Mouse (Mus musculus) thymus, postnatal 10 days (tissue): Measurements from ENCODE around the gene Slc1a2.

Experiments
- DNase-seq, 2 experiments: peaks; one replicate each; pipeline ENCODE4 v3.0.0; 2021; ENCODE audit warnings: low spot score in 2 of 2

The Slc1a2 gene

DNA sequence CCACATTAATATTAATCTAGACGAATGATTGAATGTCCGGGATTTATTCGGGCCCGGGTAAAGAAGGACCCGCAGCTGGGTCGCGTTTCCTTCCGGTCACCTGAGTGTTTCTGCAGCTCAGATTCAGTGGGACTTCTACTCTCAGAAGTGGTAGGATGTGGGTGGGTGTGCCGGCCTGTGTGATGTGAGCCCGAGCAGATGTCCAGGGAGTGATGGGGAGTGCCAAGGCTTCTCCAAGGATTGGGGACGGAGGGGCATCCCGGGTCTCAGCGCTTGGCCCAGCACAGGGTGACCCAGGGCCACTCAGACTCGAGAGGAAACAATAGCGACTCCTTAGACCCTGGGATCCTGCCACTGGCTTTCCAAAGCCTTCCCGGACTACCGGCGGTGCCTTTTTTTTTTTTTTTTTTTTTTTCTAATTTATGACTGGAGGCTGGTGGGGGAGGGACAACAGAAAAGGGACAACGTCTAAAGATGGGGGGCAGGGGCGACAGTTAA lies at the start of gene Slc1a2:
Slc1a2 (plus strand) TSS at position 497 of the 498 bp plus-strand sequence.
- no peak for DNase-seq

DNA sequence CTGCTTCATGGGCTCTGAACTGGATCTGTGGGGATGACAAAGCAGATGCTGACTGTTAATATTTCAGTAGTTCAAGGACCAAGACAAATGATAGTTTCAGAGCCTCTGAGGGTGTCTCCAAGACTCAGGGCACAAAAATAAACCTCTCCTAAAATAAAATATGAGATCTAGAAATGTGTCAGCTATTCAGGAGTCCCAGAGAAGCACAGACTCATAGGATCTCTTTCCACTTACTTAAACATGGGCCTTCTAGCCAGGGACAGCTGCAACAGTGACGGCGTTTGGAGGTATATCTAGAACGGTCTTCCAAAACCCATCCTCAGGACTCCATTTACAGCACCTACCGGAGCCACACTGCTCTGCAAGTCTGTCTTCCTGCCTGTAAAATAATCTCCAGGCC lies 48.0 kb upstream of the Slc1a2 start:
- DNase-seq: no peak

DNA sequence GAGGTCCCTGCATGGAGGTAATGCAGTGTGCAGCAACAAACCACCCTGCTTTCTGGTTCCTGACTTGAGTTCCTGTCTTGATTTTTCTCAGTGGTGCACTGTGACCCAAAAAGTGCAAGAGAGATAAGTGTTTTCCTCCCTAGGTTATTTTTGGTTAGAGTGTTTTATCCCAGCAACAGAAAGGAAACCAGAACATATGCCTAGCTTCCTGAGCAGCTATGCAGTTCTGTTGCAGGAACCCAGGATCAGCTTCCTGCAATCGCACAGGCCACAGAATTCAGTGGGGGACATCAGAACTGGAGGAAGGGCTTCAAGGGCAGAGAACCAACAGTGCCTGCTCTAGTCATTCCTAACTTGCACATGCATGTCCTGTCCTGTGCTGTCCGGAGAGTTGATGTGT lies 41.8 kb upstream of the Slc1a2 start:
- DNase-seq: no peak

DNA sequence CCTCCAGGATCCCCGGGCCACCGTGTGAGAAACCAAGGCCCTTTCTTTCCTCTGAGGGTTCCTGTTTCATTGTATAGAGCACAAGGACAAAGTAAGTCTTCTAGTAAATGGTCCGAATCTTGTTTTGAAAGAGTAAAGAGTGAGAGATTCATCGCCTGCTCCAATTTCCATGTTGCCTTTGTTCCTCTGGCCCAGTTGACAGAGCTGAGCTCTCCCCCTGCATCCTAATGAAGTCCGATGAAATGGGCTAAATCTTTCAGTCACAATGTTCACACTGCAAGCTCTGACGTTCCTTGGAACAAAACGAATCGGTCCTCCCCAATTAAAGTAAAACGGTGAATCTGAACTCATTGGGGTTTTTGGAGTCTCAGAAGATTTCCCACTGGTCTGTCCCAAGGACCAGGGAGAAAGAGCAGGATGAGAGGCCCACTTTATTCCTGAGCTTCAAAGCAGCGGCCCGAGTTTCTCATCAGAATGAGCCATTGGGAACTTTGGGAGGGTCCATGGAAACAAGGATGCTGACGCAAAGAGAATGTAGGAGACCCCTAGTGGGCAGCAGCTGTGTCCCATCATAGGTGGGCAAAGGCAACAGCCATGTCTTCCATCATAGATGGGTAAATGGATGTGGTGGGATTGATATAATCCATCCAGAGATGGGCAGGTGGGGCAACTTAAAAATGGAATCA lies 37.6 kb upstream of the Slc1a2 start:
- DNase-seq: no peak

DNA sequence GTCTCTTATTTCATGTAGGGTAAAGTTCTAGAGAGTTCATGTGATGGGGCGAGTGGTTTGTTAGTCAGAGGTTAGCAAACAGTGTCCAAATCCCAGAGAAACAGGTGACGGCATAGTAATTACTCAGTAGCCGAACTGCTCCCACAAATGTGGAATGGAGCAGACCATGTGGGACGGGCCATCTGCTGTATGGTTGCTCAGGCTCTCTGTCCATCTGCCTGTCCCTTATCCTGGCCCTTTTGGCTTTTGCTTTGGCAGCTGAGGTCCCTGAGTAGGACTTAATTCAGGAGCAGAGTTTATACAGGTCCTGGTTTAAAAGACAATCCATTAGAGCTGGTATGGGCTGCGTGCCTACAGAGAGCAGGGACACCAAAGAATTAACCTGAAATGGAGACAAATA lies 36.3 kb upstream of the Slc1a2 start:
- DNase-seq: no peak

DNA sequence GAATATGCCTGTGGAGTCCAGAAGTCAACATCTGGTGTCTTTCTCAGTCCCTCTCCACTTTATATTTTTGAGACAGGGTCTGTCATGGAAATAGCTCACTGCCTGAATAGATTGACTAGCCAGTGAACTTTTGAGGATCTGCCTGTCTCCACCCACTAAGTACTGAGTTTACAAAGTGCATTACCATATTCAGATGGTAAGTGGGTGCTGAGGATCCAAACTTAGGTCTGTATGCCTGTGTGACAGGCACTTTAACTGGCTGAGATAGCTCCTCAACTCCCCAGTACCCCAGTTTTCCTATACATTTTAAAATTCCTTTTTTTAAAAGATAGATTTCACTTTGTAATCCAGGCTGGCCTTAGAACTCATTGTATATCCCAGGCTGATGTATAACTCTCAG lies 35.5 kb upstream of the Slc1a2 start:
- DNase-seq: no peak

DNA sequence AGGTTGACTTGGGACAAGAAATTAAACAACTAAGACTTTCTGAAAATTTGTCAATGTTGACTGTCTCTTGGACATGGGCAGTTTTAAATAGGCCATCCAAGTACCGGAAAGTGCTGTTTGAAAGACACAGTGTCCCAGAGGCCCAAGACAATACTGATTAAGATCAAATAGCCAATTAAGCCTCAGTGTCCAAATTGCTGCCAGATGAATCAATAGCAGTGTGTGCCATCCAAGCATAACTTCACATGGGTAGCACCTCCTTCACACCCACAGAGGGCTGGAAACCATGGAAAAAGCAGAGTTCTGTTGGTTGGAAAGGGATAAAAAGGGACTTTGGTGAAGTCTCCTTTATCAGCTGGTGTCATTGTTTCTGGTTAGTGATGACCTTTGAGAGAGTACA lies 33.9 kb upstream of the Slc1a2 start:
- DNase-seq: no peak

DNA sequence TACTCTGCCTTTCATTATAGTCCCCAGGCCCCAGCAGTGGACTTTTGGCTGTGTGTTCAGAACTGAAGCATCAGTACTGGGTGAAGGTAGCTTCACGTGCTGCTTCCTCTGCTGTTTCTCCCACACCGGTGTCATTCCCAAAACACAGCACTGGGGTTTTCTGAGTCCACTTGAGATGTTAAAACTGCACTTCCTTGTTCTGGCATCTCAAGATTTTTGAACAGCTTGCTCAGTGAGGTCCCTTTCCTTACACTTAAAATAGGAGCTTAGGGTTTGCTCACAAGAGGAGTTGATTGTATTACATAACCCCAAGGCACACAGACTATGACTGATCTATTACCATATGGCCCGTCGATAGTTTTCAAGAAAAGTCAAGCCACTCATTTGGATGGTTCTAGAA lies 26.1 kb upstream of the Slc1a2 start:
- DNase-seq: no peak

DNA sequence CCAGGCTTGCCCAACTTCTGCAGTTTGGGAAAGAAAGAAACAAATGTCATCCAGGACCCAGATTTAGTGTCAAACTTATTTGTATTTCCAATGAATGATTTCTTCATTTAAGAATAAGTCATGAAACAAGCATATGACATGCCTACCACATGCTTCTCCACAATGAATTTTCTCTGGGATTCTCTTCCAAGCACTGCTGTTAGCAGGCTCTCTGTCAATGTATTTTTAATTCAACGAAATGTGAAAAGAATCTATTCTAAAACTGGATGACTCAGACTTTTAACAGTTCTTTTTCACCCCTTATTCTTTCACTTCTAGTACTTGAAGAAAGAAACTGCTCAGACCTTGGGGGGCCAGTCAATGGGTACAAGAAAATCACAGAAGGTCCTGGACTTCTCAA lies 24.4 kb upstream of the Slc1a2 start:
- DNase-seq: no peak

DNA sequence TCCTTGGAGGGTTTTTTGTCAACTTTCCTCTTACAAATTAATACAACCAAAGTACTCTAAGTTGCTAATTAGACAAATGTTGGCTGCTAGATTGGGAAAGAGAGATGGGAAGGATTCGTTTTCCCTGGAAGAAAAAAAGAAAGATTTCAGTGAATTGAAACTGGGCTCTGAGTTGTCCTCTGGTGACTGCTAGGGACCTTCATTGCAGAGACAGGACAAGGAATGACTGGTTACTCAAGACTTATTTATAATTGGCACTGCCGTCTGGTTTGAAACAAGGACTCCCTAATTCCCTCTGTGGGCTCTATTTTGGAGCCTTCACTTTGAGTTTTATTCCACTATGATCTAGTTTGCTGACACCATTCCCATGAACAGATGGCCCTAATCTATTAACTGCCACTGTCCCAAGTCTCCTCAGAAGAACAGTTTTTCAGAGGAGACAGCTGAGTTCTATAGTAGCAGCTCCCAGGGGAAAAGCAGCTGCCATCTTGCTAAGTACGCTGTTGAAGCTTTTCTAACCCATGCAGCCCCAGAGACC lies 22.9 kb upstream of the Slc1a2 start:
- DNase-seq: no peak

DNA sequence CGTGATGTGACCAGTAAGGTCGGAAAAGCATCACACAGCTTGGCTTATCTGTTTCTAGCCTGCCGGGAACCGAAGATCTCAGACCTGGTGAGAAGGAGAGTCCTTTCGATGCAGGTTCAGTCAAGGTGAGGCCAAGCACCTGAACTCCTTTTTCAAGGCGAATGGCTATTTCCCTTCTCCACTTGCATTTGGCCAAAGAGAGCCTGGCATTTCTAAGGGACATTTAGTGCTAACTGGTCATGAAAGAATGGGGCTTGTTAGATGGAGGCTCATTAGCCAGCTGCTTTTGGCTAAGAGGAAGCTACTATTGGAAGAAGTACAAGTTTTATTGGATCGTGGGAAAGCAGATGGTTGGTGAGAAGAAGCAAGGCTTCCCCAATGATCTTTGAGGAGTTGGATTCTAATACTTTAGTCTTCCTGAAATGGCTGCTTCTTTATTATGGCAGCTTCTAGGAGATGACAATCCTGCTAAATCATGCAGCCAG lies 22.3 kb upstream of the Slc1a2 start:
- no peak for DNase-seq

DNA sequence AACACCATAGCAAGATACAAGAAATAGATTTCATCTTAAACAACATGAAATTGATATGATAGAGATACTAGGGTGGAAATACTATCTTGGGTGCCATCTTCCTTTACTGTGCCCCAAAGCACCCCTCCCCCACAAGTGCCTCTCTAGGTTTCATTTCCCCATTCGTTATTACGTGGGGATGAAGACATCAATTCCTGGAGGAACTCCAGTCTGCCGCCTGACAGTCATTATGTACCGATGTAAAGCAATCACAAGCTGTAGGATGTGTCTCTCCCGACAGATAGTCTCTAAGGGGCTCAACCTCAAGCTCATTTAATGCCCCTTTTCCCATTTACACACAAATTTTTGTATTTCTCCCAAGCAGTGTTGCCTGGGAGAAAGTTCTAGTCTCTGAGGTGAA lies 20.3 kb upstream of the Slc1a2 start:
- no peak for DNase-seq

DNA sequence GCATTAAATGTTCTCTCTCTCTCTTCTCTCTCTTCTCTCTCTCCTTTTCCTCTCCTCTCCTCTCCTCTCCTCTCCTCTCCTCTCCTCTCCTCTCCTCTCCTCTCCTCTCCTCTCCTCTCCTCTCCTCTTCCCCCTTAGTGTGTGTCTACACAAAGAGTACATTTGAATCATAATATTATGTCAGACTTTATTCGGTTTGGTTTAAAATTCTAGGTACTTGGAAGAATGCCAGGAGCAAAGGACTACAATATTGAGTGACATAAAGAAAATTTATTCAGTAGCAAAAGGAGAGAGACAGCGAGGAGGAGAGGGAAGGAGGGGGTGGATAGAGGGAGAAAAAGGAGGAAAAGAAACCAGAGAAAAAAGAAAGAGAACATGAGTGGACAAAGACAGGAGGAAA lies 19.8 kb upstream of the Slc1a2 start:
- DNase-seq: no peak

DNA sequence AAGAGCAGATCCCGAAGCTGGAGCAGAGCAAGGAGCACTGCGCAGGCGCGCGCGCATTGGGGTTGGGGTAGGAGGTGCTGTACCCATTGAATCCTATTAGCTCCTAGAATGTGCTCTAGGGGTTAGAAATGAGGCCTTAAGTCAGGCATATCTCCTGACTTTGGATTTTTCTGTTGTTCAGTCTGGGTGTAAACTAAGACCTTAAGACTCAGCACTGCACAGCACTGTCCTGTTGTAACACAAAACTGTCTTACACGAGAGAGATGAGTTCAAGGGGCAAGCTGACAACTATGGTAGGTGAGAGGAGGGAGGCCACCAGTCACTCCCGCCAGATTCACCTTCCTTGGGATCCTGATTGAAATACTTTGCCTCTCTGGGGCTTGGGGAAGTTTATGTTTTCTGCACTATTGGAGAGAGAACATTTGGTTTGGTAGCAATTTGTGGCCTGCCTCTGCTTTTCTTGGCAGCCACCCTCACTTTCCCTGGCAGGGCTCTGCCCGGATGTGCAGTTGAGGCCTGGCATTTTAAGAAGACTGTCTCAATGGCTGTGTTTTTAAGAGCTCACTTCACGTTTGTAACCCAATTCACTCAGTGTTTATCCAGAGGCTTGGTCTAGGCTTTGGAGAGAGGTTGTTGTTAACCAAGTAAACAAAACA lies 9.5 kb upstream of the Slc1a2 start:
- DNase-seq: no peak

DNA sequence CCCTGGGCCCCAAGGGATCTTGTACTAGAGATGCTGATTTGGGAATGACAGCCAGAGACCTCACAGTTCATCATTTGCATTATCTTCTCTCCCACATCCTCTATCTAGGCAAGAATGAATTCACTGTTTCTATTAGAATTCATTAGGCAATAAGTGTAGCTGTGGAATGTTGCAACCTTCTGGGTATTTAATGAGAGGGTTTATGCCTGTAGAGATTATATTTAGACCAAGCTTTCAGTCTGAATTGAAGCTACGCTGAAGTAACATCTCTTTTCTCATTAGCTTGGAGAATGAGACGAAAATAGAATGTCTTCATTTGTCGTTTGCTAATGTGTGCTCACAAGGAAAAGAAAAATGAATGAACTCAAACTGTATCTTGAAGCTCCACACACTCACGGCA lies 8.1 kb upstream of the Slc1a2 start:
- no peak for DNase-seq

DNA sequence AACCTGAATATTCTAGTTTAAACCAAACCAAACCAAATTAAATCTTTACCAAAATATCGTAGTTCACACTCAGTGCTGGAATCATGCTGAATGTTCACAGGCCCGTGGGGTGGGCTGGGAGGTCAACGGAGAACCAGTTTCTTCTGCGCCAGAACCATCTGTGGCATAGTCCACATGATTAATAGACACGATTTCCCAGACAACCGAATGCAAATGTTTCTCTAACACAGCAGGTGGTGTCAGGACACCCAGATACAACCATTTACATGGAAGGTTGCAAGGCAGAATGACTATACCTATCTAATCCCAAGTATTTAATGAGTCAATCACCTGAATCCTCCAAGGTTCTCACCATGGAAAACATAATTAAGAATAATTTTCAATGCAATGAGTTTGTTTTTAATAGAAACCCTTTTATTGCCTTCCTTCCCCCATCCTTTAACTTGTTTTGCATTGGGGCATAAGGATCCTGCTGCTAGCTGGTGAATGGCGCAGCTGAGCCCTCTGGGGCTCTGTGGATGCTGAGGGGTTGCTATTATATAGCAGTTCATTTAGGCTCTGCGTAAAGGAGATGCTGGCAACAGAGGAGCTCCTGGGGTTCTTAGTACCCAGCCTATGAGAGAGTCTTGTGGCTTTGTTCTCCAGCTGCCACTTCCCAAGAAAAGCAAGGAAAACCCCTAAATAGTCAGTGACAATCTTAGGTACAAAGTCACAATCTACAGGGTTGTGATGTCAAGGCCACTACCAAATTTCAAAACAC lies 2.3 kb upstream of the Slc1a2 start:
- DNase-seq: no peak

DNA sequence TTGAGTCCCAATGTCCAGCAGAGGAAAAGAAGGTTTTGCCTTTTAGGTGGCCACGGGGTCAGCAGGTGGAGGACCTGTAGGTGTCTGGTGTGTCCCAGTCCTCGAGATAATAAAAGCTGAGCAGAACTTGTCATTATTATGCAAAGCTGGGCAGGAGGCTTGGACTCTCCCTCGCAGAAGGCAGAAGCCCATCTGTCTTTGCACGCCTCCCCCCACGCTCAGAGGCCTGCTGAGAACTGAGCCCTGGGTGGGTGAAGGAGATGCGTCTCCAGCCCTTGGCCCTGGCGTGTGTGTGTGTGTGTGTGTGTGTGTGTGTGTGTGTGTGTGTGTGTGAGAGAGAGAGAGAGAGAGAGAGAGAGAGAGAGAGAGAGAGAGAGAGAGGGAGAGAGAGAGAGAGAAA lies 733 bp upstream of the Slc1a2 start:
- no peak for DNase-seq

DNA sequence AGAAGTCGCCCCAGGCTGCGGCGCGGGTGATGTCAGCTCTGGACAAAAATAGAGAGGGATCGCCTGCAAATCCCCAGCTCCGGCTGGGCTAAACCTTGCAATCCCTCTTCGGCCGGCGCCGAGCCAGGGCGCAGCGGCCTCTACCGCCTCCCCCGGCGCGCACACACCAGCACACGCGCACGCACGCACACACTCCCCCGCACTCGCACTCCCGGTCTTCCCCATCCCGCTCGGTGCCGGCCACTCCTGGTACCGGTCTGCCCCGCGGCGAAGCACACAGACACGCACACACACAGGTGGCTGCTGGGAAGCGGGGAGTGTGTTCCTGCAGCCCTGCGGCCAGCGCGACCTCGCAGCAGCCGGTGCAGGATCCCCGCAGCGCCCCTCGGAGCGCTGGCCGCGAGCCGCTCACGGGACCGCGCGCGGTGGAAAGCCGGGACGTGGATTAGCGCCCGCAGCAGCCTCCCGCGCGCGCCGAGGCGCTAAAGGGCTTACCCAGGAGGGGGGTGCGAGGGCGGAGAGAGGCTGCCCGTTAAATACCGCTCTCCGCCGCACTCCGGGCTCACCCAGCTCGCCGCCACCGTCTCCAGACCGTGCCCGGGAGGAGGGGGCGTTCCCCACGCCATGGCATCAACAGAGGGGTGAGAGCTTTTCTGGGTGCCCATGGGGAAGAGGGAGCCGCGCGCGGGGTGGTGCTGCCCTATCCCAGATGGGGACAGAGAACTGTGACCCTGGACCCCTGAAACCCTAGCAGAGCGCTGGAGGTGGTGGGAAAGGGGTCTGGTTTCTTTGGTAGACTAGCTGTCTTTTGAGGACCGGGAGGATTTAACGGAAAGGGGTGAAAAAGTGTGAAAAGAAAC lies 432 bp downstream of the Slc1a2 start:
- no peak for DNase-seq

DNA sequence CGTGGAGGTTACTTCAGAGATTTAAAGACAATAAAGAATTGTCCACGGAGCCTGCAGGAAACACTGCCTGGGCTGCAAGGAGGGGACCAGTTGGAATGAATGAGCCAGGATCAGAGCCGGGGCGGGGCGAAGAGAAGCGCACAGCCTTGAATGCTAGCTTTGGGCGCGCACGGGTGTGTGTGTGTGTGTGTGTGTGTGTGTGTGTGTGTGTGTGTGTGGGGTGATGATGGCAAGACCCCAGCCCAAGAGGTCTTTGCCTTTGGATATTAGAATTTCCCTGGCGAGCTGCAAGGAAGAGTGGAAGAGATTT lies 1.0 kb downstream of the Slc1a2 start:
- DNase-seq: no peak

DNA sequence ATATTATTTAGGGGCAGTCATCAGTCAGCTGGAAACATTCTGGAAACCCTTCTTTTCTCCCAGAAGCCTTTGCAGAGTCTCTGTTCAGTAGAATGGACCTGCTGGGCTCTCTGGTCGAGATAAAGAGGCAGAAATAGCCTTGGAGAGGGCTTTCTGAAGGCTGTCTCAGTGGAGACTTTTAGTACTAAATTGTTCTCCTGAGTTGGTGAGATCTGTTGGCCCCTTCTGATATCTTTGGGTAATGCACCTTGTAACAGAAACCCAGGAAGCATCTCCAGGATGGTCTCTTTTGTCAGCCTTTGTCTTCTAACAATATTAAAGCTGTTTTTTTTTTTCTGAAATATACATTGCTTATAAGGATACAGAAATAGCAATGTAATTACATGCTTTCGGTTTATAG lies 2.6 kb downstream of the Slc1a2 start:
- DNase-seq: no peak

DNA sequence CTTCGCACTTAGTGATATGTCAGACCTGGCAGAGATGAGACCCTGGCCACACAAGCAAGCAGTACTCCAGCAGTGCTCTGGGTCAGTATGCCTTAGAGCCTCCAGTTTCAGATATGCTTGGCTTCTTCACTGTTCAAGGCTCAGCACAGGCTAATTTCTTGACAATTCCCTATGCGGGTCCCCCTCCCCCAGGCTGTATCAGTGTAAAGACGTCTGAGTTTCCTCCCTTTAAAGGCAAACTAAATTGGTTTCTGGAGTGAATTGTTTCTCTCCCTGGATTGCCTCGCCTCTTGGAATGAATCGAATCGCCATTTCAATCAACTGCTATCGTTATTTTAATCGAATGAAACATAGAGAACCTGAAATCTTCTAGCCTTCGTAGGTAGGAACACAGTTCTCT lies 4.5 kb downstream of the Slc1a2 start:
- no peak for DNase-seq

DNA sequence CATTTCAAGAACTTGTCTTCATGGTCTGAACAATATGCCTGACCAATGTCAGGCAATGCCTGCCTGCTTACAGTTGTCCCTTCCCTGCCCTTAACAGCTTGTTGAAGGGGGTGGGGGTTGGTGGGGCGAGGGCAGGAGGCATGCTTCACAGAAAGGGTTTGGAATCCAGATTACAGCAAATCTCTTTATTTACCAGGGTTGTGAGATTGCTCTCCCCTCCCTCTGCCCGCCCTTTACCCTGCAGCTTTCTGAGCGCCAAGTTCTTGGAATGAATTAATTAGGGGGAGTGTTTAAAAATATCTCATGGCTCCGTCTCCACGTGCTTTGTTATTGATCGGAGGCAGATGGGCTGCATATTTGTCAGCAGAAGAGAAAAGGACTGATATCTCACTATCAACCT lies 4.9 kb downstream of the Slc1a2 start:
- no peak for DNase-seq
